16 mouse cellular contexts compared by ENCODE assay signal in genomic region chr16:90231302-90231701, GRCm38 (mm10).
"Had no signal": no experiment of that assay in that cellular context is flagged by ENCODE, and none has a peak within 500 bp of the region (broad histone marks: within the 10 kb centered on the region; RNA-seq: fewer than 3 reads in every experiment).

No protein-coding gene starts in this region.

- H3K4me1 ChIP-seq: lung, embryonic 15.5 days; midbrain, embryonic 13.5 days; midbrain, embryonic 15.5 days; neural tube, embryonic 12.5 days; stomach, embryonic 15.5 days had no signal

- H3K4me3 ChIP-seq: liver, embryonic 13.5 days; liver, embryonic 15.5 days; lung, embryonic 15.5 days; megakaryocyte, embryonic 14.5 days; midbrain, embryonic 13.5 days; midbrain, embryonic 15.5 days; neural tube, embryonic 12.5 days; stomach, embryonic 15.5 days had no signal

- H3K9ac ChIP-seq: liver, embryonic 13.5 days; liver, embryonic 15.5 days; liver, postnatal 0 days; lung, embryonic 15.5 days; midbrain, embryonic 13.5 days; midbrain, embryonic 15.5 days; neural tube, embryonic 12.5 days; stomach, embryonic 15.5 days had no signal

- H3K9me3 ChIP-seq: liver, embryonic 13.5 days; liver, embryonic 15.5 days; lung, embryonic 15.5 days; megakaryocyte, embryonic 14.5 days; midbrain, embryonic 13.5 days; midbrain, embryonic 15.5 days; neural tube, embryonic 12.5 days; stomach, embryonic 15.5 days had no signal

- H3K4me2 ChIP-seq: liver, embryonic 11.5 days; liver, embryonic 13.5 days; liver, embryonic 15.5 days; lung, embryonic 15.5 days; midbrain, embryonic 13.5 days; midbrain, embryonic 15.5 days; neural tube, embryonic 12.5 days; stomach, embryonic 15.5 days had no signal

- ATAC-seq: liver, postnatal 0 days; midbrain, embryonic 13.5 days; midbrain, embryonic 15.5 days had no signal

- H3K27me3 ChIP-seq: liver, embryonic 13.5 days; liver, embryonic 15.5 days; lung, embryonic 15.5 days; megakaryocyte, embryonic 14.5 days; midbrain, embryonic 13.5 days; midbrain, embryonic 15.5 days; neural tube, embryonic 12.5 days; stomach, embryonic 15.5 days had no signal

- DNase-seq: liver; liver, embryonic 13.5 days; liver, postnatal 0 days; right cerebral cortex, postnatal 14 days; thymus, adult 2 months; thymus, postnatal 25 days had no signal

- H3K27ac ChIP-seq: liver, embryonic 13.5 days; liver, embryonic 15.5 days; lung, embryonic 15.5 days; macrophage; midbrain, embryonic 13.5 days; midbrain, embryonic 15.5 days; neural tube, embryonic 12.5 days; stomach, embryonic 15.5 days; stomach, postnatal 0 days had no signal
